ENCODE assay signal across 9 mouse cellular contexts in the genomic region with DNA sequence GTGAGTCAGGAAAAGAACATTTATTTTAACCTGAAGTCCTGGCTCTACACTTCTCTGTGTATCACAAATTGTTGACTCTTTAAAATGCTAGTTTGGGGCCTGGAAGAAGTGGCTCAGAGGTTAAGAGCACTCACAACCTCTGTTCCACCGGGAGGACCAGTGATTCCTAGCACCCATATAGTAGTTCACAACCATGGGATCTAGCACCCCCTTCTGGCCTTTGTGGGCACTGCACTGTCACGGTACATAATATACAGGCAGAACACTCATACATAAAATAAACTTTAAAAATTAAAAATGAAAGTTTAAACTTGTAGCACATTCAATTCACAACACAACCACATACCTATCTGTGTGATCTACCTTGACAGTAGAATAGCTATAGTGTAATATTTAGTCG. TPM values are rescaled to one million over a fixed set of nuclear protein-coding genes. Genes with fewer than 3 reads are reported as not detected.
DNase-seq lines count a peak whose midpoint lies in the region; ATAC-seq and TF ChIP-seq lines count a peak whose summit lies in the region.
"Had no signal": no experiment of that assay in that cellular context is flagged by ENCODE, and none has a peak within 500 bp of the region (broad histone marks: within the 10 kb centered on the region; RNA-seq: fewer than 3 reads in every experiment).

No protein-coding gene starts in this region.

- H3K36me3 ChIP-seq in intestine, embryonic 14.5 days (ENCODE audit: control insufficient read depth, insufficient read depth, low read length) = no peaks in the 10 kb centered on the region
- no peaks in the 10 kb centered on the region for H3K36me3 ChIP-seq in intestine, embryonic 15.5 days
- no peaks in the 10 kb centered on the region for H3K36me3 ChIP-seq in ES-Bruce4 (ENCODE audit: control insufficient read depth, insufficient read depth, low read length, poor library complexity, severe bottlenecking)
- H3K36me3 ChIP-seq in limb, embryonic 11.5 days (ENCODE audit: control insufficient read depth, insufficient read depth, low read length) = no peaks in the 10 kb centered on the region

- DNase-seq in intestine, embryonic 14.5 days (ENCODE audit: low spot score) = peak; percentile 58
- peak; percentile 65 for DNase-seq in adrenal gland, postnatal 10 days
- DNase-seq in limb, embryonic 11.5 days (ENCODE audit: low spot score) = peak; percentile 62
- DNase-seq in spleen, postnatal 14 days (ENCODE audit: low spot score in 2 of 2) = peak; percentile 44 to 66
- DNase-seq in layer of hippocampus, adult 8-10 months (ENCODE audit: low spot score in 2 of 2) = no peak

- WGBS in intestine, embryonic 14.5 days = 59% methylated on average over 3 of the region's 3 CpGs
- 68% methylated on average over 3 of the region's 3 CpGs for WGBS in intestine, embryonic 15.5 days
- 62% methylated on average over 3 of the region's 3 CpGs for WGBS in limb, embryonic 11.5 days

- no peak for ATAC-seq in intestine, embryonic 14.5 days (replicated peaks; ENCODE audit: low FRiP score, low TSS enrichment, low read depth)
- no peak for ATAC-seq in intestine, embryonic 15.5 days
- no peak for ATAC-seq in limb, embryonic 11.5 days (ENCODE audit: insufficient number of reproducible peaks, low FRiP score, low TSS enrichment, low read depth)
- no peak for ATAC-seq in cerebellum, adult (ENCODE audit: insufficient number of reproducible peaks, low FRiP score, low TSS enrichment)

- H3K27me3 ChIP-seq in intestine, embryonic 14.5 days (replicated peaks; ENCODE audit: control insufficient read depth, insufficient read depth, low read length) = no peaks in the 10 kb centered on the region
- H3K27me3 ChIP-seq in intestine, embryonic 15.5 days (replicated peaks) = no peaks in the 10 kb centered on the region
- no peaks in the 10 kb centered on the region for H3K27me3 ChIP-seq in ES-Bruce4 (ENCODE audit: control insufficient read depth, insufficient read depth, low read length, poor library complexity, severe bottlenecking)
- no peaks in the 10 kb centered on the region for H3K27me3 ChIP-seq in limb, embryonic 11.5 days (ENCODE audit: control insufficient read depth, insufficient read depth, low read length)

- H3K9me3 ChIP-seq in intestine, embryonic 14.5 days (ENCODE audit: control insufficient read depth, low read length) = peaks cover 7% of the 10 kb centered on the region; the same call in 1 of the 2 replicates
- no peaks in the 10 kb centered on the region for H3K9me3 ChIP-seq in intestine, embryonic 15.5 days
- no peaks in the 10 kb centered on the region for H3K9me3 ChIP-seq in ES-Bruce4 (replicated peaks; ENCODE audit: control insufficient read depth, insufficient read depth, low read length, poor library complexity, severe bottlenecking)
- H3K9me3 ChIP-seq in limb, embryonic 11.5 days (ENCODE audit: control insufficient read depth, low read length) = no peaks in the 10 kb centered on the region; the same call in 1 of the 2 replicates

- TF ChIP-seq EP300 in ES-Bruce4 (IDR thresholded peaks at IDR 0.05; ENCODE audit: insufficient read depth, low read depth, low read length) = no peak

- TF ChIP-seq POLR2A in ES-Bruce4 (IDR thresholded peaks at IDR 0.05; ENCODE audit: insufficient read depth, low read length) = no peak

- peak; percentile 70 for TF ChIP-seq CTCF in ES-Bruce4 (IDR thresholded peaks at IDR 0.05; ENCODE audit: low read depth, low read length)

- peaks cover 4% of the 10 kb centered on the region for H3K4me1 ChIP-seq in intestine, embryonic 14.5 days (replicated peaks; ENCODE audit: control insufficient read depth, insufficient read depth, low read length)
- H3K4me1 ChIP-seq in intestine, embryonic 15.5 days (replicated peaks) = peaks cover 4% of the 10 kb centered on the region
- H3K4me1 ChIP-seq in ES-Bruce4 (ENCODE audit: control insufficient read depth, insufficient read depth, low read length) = peaks cover 8% of the 10 kb centered on the region
- H3K4me1 ChIP-seq in limb, embryonic 11.5 days (ENCODE audit: control insufficient read depth, insufficient read depth, low read length) = no peaks in the 10 kb centered on the region

- H3K4me2 ChIP-seq in intestine, embryonic 14.5 days (ENCODE audit: low read length) = no peak overlapping the region
- H3K4me2 ChIP-seq in intestine, embryonic 15.5 days (replicated peaks) = no peak overlapping the region
- H3K4me2 ChIP-seq in limb, embryonic 11.5 days (ENCODE audit: low read depth, severe bottlenecking) = no peak overlapping the region

- H3K27ac ChIP-seq in intestine, embryonic 14.5 days (ENCODE audit: low read depth) = no peak overlapping the region
- no peak overlapping the region for H3K27ac ChIP-seq in intestine, embryonic 15.5 days
- peak overlapping the region; percentile 68; the same call in 1 of the 2 replicates for H3K27ac ChIP-seq in ES-Bruce4 (ENCODE audit: insufficient read depth, low read length)
- H3K27ac ChIP-seq in limb, embryonic 11.5 days (replicated peaks; ENCODE audit: low read depth, low read length) = no peak overlapping the region
- H3K27ac ChIP-seq: macrophage had no signal

- no peak overlapping the region for H3K9ac ChIP-seq in intestine, embryonic 14.5 days (ENCODE audit: low read length)
- H3K9ac ChIP-seq in intestine, embryonic 15.5 days = no peak overlapping the region
- H3K9ac ChIP-seq in ES-Bruce4 (ENCODE audit: low read depth, poor library complexity, severe bottlenecking) = no peak overlapping the region
- H3K9ac ChIP-seq in limb, embryonic 11.5 days (ENCODE audit: low read length) = no peak overlapping the region

- H3K4me3 ChIP-seq in intestine, embryonic 14.5 days (ENCODE audit: low read depth, low read length) = no peak overlapping the region
- H3K4me3 ChIP-seq in intestine, embryonic 15.5 days (replicated peaks) = no peak overlapping the region
- no peak overlapping the region for H3K4me3 ChIP-seq in ES-Bruce4 (ENCODE audit: low read depth, low read length)
- H3K4me3 ChIP-seq in limb, embryonic 11.5 days (ENCODE audit: low read depth, low read length) = no peak overlapping the region

RNA-seq across cellular contexts. Expression of a gene that starts 53.9 kb away (rescaled TPM):
- polyA plus RNA-seq in intestine, embryonic 14.5 days (2014; fragmentation: Nextera tagmentation; extraction: Ambion mirVana) = 43.0 and 43.8 TPM in 2 replicates
- 30.5 and 30.7 TPM in 2 replicates for polyA plus RNA-seq in intestine, embryonic 15.5 days (2015; fragmentation: Nextera tagmentation; extraction: Ambion mirVana)
- polyA plus RNA-seq in ES-Bruce4 (2011; ENCODE audit: insufficient read depth, insufficient read length, low read depth, missing spikeins) = 92.0 and 96.4 TPM in 2 replicates
- total RNA-seq in adrenal gland, postnatal 10 days (2021) = 100 to 1,000 TPM; 145 to 150 TPM
- polyA plus RNA-seq in limb, embryonic 11.5 days (2014; fragmentation: Nextera tagmentation; extraction: Ambion mirVana) = 20.2 and 22.7 TPM in 2 replicates
- total RNA-seq in layer of hippocampus, adult 8-10 months (2022) = 100 to 1,000 TPM; 103 to 110 (median 105) TPM

Comparison
In these comparisons a context has a peak if more than half of its experiments do, and no peak if none do; other contexts are left out.
1. DNase-seq: peak in intestine, embryonic 14.5 days (single experiment), adrenal gland, postnatal 10 days (single experiment), limb, embryonic 11.5 days (single experiment) and spleen, postnatal 14 days (2 of 2); none in layer of hippocampus, adult 8-10 months (0 of 2).